Mouse (Mus musculus) midbrain, embryonic 13.5 days (tissue): ENCODE measurements at regions not wholly inside any gene's neighbourhood (a gene's known extent, or its start where the extent isn't known, plus 50 kb on each side); places are given as distances from the start of the nearest gene placed in this dataset.

ENCODE experiments used
- ATAC-seq: fragments of 200-750 bp; cut with Nextera tagmentation; 2 replicates; pipeline ENCODE4 v1.8.0; 2017; ENCODE audit warnings: mild to moderate bottlenecking, moderate TSS enrichment, moderate library complexity
- H3K27ac ChIP-seq: fragments of 300-500 bp; sonication (generic); 2 replicates; pipeline ENCODE4 v1.5.1; 2015; ENCODE audit warnings: inconsistent platforms, mild to moderate bottlenecking, moderate library complexity
- H3K27me3 ChIP-seq: fragments of 300-500 bp; sonication (generic); 2 replicates; pipeline ENCODE4 v1.6.1; 2015; ENCODE audit warnings: mild to moderate bottlenecking, inconsistent platforms
- H3K36me3 ChIP-seq: fragments of 300-500 bp; sonication (generic); 2 replicates; pipeline ENCODE4 v1.6.1; 2015; ENCODE audit warnings: mild to moderate bottlenecking, inconsistent platforms
- H3K4me1 ChIP-seq: fragments of 300-500 bp; sonication (generic); replicated peaks from 2 replicates; pipeline ENCODE4 v1.6.1; 2015; ENCODE audit warnings: inconsistent platforms
- H3K4me2 ChIP-seq: fragments of 300-500 bp; sonication (generic); replicated peaks from 2 replicates; pipeline ENCODE4 v1.6.1; 2015; ENCODE audit warnings: moderate library complexity, mild to moderate bottlenecking, inconsistent platforms
- H3K4me3 ChIP-seq: fragments of 300-500 bp; sonication (generic); replicated peaks from 2 replicates; pipeline ENCODE4 v1.5.1; 2015; ENCODE audit warnings: mild to moderate bottlenecking, inconsistent platforms
- H3K9ac ChIP-seq: fragments of 300-500 bp; sonication (generic); replicated peaks from 2 replicates; pipeline ENCODE4 v1.6.1; 2015; ENCODE audit warnings: mild to moderate bottlenecking, inconsistent platforms
- H3K9me3 ChIP-seq: fragments of 300-500 bp; sonication (generic); 2 replicates; pipeline ENCODE4 v1.6.1; 2016; ENCODE audit warnings: mild to moderate bottlenecking, inconsistent platforms
- WGBS: fragments of 180-500 bp; shearing (Covaris S2); methylation state at CpG from one replicate; pipeline ENCODE4 v1.1.7; 2015; 5-methylcytosine and 5-hydroxymethylcytosine counted together

GRCm38 (mm10) chr1:50622870-50623607, 277.4 kb upstream of the Tmeff2 start:
- ATAC-seq: peak; percentile 53; the same call in 1 of the 2 replicates
- Histone ChIP-seq H3K27me3 (no peaks in the 10 kb centered on the region), H3K27ac (no peak overlapping the region), H3K9me3 (no peaks in the 10 kb centered on the region), H3K4me1 (no peaks in the 10 kb centered on the region), H3K36me3 (no peaks in the 10 kb centered on the region), H3K4me2 (no peak overlapping the region), H3K4me3 (no peak overlapping the region), H3K9ac (no peak overlapping the region)
- 62% methylated on average over 5 of the region's 5 CpGs for WGBS

- no peaks in the 10 kb centered on the region for H3K27me3 ChIP-seq
- ATAC-seq: no peak
- no peak overlapping the region for H3K4me3 ChIP-seq
- H3K9ac ChIP-seq: no peak overlapping the region
- 85% methylated on average over 4 of the region's 4 CpGs for WGBS
- no peaks in the 10 kb centered on the region for H3K36me3 ChIP-seq
- H3K4me1 ChIP-seq: no peaks in the 10 kb centered on the region
- H3K4me2 ChIP-seq: no peak overlapping the region
- H3K9me3 ChIP-seq: no peaks in the 10 kb centered on the region
- H3K27ac ChIP-seq: no peak overlapping the region
These were observed 271.4 kb upstream of the Tmeff2 start for GRCm38 (mm10) chr1:50629000-50629399.

DNA sequence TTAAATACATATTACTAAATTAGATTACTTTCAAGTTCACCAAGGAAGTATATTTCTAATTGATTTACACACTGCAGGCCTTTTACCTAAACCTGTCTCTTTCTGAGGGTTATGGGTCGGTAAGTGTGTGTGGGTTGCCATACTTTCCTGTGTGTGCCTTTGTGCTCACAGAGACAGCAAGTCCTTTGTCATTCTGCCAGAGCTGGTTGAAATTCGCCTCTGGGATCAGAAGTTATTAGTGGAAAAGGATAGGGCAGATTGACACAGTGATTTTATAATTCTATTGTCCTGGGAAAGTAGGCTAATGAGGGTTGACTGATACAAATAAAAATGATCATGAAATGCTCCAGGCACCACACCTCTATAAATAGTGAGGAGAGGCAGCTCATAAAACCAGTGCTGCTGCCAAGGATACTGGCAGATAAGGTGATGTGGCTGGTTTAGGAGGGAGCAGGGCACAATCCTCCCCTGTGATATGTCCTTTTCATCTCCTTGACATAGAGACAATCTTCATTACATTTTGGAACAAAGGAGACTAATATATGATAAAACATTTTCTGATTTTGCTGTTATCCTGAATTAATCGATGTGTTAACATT, 270.9 kb upstream of the Tmeff2 start:
- Histone ChIP-seq H3K27me3 (no peaks in the 10 kb centered on the region), H3K36me3 (no peaks in the 10 kb centered on the region), H3K9me3 (no peaks in the 10 kb centered on the region), H3K4me3 (no peak overlapping the region), H3K4me2 (no peak overlapping the region), H3K9ac (no peak overlapping the region), H3K4me1 (no peaks in the 10 kb centered on the region), H3K27ac (no peak overlapping the region; the same call in 1 of the 2 replicates)
- 58% methylated on average over 3 of the region's 3 CpGs for WGBS
- ATAC-seq: peak; percentile 67; the same call in 1 of the 2 replicates

DNA sequence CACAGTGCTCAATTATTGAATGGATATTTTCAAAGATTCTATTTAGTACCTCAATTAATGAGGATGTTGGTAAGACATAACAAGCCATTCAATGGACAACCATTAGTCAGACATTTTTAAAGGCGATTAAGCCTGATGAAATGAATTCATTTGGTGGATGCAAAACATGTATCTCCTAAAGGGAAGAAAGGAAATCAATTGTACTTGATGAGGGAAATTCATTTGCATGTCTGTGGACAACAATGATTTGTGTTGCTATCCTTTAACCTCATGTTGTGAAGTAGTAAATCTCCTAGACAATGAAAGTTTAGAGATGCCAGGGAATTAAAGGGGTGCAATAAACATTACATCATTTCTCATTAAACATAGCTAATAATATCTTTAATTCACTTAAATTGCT, 262.5 kb upstream of the Tmeff2 start:
- no peak for ATAC-seq
- Histone ChIP-seq H3K9me3 (no peaks in the 10 kb centered on the region), H3K4me1 (no peaks in the 10 kb centered on the region), H3K36me3 (no peaks in the 10 kb centered on the region), H3K4me2 (no peak overlapping the region), H3K27ac (no peak overlapping the region), H3K4me3 (no peak overlapping the region), H3K9ac (no peak overlapping the region), H3K27me3 (no peaks in the 10 kb centered on the region)
- 73% methylated on average over 1 of the region's 1 CpGs for WGBS

- H3K9me3 ChIP-seq: no peaks in the 10 kb centered on the region
- no peak overlapping the region for H3K9ac ChIP-seq
- no peak overlapping the region for H3K4me3 ChIP-seq
- ATAC-seq: peak; percentile 56; the same call in 1 of the 2 replicates
- no peak overlapping the region for H3K27ac ChIP-seq
- 76% methylated on average over 2 of the region's 2 CpGs for WGBS
- H3K4me2 ChIP-seq: no peak overlapping the region
- H3K27me3 ChIP-seq: no peaks in the 10 kb centered on the region
- peaks cover 2% of the 10 kb centered on the region; the same call in 1 of the 2 replicates for H3K4me1 ChIP-seq
- no peaks in the 10 kb centered on the region for H3K36me3 ChIP-seq
These were observed 253.3 kb upstream of the Tmeff2 start for GRCm38 (mm10) chr1:50646931-50647674.

GRCm38 (mm10) chr1:50651974-50652665, 248.3 kb upstream of the Tmeff2 start:
- no peak overlapping the region for H3K27ac ChIP-seq
- H3K4me3 ChIP-seq: no peak overlapping the region
- 65% methylated on average over 3 of the region's 3 CpGs for WGBS
- H3K27me3 ChIP-seq: no peaks in the 10 kb centered on the region
- no peak overlapping the region for H3K4me2 ChIP-seq
- peaks cover 5% of the 10 kb centered on the region; the same call in 1 of the 2 replicates for H3K4me1 ChIP-seq
- H3K9ac ChIP-seq: no peak overlapping the region
- no peaks in the 10 kb centered on the region for H3K36me3 ChIP-seq
- no peaks in the 10 kb centered on the region for H3K9me3 ChIP-seq
- ATAC-seq: peak; percentile 91

DNA sequence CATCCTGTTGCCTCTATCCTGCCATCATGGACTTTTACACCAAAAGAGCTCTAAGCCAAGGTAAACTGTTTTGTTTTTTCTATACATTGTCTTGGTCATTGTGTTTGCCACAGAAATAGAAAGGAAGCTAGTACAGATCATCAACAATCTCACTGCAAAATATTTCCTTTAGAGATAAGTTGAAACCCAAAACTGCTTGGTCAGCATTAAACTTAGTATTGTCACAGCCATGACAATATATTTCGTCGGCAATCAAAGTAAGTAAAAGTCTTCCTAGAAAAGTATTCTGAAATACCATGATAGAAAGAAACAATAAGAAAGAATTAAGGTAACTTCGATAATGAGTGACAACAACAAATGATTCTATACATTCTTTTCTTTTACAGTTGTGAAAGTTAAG, 235.3 kb upstream of the Tmeff2 start:
- Histone ChIP-seq H3K4me1 (no peaks in the 10 kb centered on the region), H3K36me3 (no peaks in the 10 kb centered on the region), H3K27ac (no peak overlapping the region), H3K4me3 (no peak overlapping the region), H3K9me3 (no peaks in the 10 kb centered on the region), H3K4me2 (no peak overlapping the region), H3K27me3 (no peaks in the 10 kb centered on the region), H3K9ac (no peak overlapping the region)
- 94% methylated on average over 3 of the region's 3 CpGs for WGBS
- no peak for ATAC-seq

DNA sequence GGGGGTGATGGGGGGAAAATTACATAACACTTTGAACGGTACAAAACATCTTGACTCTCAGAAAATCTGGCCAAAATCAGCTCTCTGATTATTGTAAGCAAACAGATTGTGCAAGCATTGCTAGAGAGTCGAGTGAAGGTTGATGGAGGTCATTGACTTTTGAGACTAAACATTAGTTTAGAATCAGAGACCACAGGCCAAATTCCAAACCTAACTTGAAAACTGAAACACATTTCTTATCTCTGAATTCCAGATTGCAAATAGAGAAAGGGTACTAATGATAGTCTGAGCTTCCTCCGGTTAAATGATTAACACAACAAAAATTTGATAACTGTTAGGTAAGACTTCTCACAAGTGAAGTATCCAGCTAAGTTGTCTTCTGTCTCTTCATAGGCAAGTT, 217.5 kb upstream of the Tmeff2 start:
- ATAC-seq: no peak
- H3K27me3 ChIP-seq: no peaks in the 10 kb centered on the region
- H3K4me1 ChIP-seq: no peaks in the 10 kb centered on the region
- H3K4me3 ChIP-seq: no peak overlapping the region
- no peak overlapping the region for H3K27ac ChIP-seq
- no peaks in the 10 kb centered on the region for H3K36me3 ChIP-seq
- H3K9me3 ChIP-seq: no peaks in the 10 kb centered on the region
- WGBS: 91% methylated on average over 3 of the region's 3 CpGs
- no peak overlapping the region for H3K9ac ChIP-seq
- H3K4me2 ChIP-seq: no peak overlapping the region

DNA sequence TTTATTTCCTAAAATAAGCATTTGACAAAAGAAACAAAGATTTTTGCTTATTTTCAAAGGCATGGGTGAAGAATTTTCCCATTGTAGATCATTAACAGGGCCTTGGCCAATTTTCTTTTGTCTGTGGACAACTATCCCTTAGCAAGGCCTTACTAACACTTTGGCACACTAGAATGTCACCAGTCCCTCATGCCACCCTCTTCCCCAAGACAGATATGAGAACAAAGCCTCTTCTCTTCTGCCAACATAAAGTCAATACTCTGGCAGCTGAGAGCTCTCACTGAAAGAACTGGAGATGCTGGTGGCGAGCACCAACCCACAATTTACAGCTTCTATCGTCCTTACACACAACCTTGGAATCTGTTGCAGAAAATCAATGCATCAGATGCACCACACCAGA, 215.1 kb upstream of the Tmeff2 start:
- H3K4me2 ChIP-seq: no peak overlapping the region
- no peaks in the 10 kb centered on the region for H3K4me1 ChIP-seq
- no peaks in the 10 kb centered on the region for H3K9me3 ChIP-seq
- H3K27me3 ChIP-seq: no peaks in the 10 kb centered on the region
- H3K9ac ChIP-seq: no peak overlapping the region
- no peak for ATAC-seq
- H3K27ac ChIP-seq: peak overlapping the region; percentile 25; the same call in 1 of the 2 replicates
- H3K36me3 ChIP-seq: no peaks in the 10 kb centered on the region
- no peak overlapping the region for H3K4me3 ChIP-seq
- 58% methylated on average over 2 of the region's 2 CpGs for WGBS

DNA sequence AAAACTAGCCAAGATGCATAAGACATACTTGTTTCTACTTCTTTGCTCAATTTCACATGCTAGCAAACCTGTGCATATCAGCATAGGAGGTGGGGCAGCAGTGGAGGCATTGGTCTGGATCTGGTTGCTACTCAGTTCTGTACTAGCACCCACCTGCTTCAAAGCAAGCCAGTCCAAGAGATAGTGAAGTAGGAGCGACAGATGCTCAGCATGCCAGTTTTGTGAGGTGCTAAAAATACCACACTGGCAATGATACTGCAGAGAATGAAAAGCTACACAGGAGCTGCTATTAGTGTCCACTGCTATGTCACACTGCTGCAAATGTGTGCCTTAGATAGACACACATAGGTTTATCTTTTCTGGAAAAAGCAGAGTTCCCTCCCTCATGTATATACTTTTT, 203.5 kb upstream of the Tmeff2 start:
- 95% methylated on average over 1 of the region's 1 CpGs for WGBS
- no peak for ATAC-seq
- H3K4me2 ChIP-seq: no peak overlapping the region
- no peak overlapping the region for H3K9ac ChIP-seq
- no peaks in the 10 kb centered on the region for H3K4me1 ChIP-seq
- H3K36me3 ChIP-seq: no peaks in the 10 kb centered on the region
- H3K9me3 ChIP-seq: no peaks in the 10 kb centered on the region
- H3K27me3 ChIP-seq: no peaks in the 10 kb centered on the region
- no peak overlapping the region for H3K4me3 ChIP-seq
- no peak overlapping the region for H3K27ac ChIP-seq

- Histone ChIP-seq H3K27me3 (no peaks in the 10 kb centered on the region), H3K36me3 (no peaks in the 10 kb centered on the region), H3K9me3 (no peaks in the 10 kb centered on the region), H3K4me2 (no peak overlapping the region), H3K4me3 (no peak overlapping the region), H3K4me1 (no peaks in the 10 kb centered on the region), H3K9ac (no peak overlapping the region), H3K27ac (no peak overlapping the region)
- no peak for ATAC-seq
- WGBS: 90% methylated on average over 7 of the region's 7 CpGs
These were observed 202.9 kb upstream of the Tmeff2 start for GRCm38 (mm10) chr1:50697333-50698216.
